Mouse (Mus musculus) kidney, embryonic 14.5 days (tissue): Measurements from ENCODE around the gene Rasgrf2. TPM values are rescaled to one million over a fixed set of nuclear protein-coding genes. Genes with fewer than 3 reads are reported as not detected.

Source experiments
- ATAC-seq: fragments of 200-750 bp; cut with Nextera tagmentation; 2 replicates; pipeline ENCODE4 v1.8.0; 2017; ENCODE audit warnings: moderate number of reproducible peaks, mild to moderate bottlenecking, moderate TSS enrichment, moderate library complexity; ENCODE audit not compliant: low FRiP score, low TSS enrichment
- H3K27ac ChIP-seq: fragments of 300-500 bp; sonication (generic); 2 replicates; pipeline ENCODE4 v1.5.1; 2014; ENCODE audit warnings: low read depth, mild to moderate bottlenecking, low read length, moderate library complexity, mixed read lengths
- H3K27me3 ChIP-seq: fragments of 300-500 bp; sonication (generic); 2 replicates; pipeline ENCODE4 v1.6.1; 2014; ENCODE audit warnings: mild to moderate bottlenecking, low read length; ENCODE audit not compliant: control insufficient read depth, insufficient read depth
- H3K36me3 ChIP-seq: fragments of 300-500 bp; sonication (generic); 2 replicates; pipeline ENCODE4 v1.6.1; 2014; ENCODE audit warnings: low read length, mixed read lengths; ENCODE audit not compliant: control insufficient read depth, insufficient read depth
- H3K4me1 ChIP-seq: fragments of 300-500 bp; sonication (generic); 2 replicates; pipeline ENCODE4 v1.6.1; 2014; ENCODE audit warnings: low read length, mixed read lengths; ENCODE audit not compliant: control insufficient read depth, insufficient read depth
- H3K4me2 ChIP-seq: fragments of 300-500 bp; sonication (generic); replicated peaks from 2 replicates; pipeline ENCODE4 v1.6.1; 2014; ENCODE audit warnings: low read depth, mild to moderate bottlenecking, low read length
- H3K4me3 ChIP-seq: fragments of 300-500 bp; sonication (generic); 2 replicates; pipeline ENCODE4 v1.5.1; 2014; ENCODE audit warnings: mild to moderate bottlenecking, low read length
- H3K9ac ChIP-seq: fragments of 300-500 bp; sonication (generic); 2 replicates; pipeline ENCODE4 v1.6.1; 2014; ENCODE audit warnings: low read depth, mild to moderate bottlenecking, low read length, moderate library complexity
- H3K9me3 ChIP-seq: fragments of 300-500 bp; sonication (generic); 2 replicates; pipeline ENCODE4 v1.6.1; 2016; ENCODE audit warnings: low read length; ENCODE audit not compliant: control insufficient read depth
- WGBS: fragments of 180-500 bp; shearing (Covaris S2); extraction: QIAGEN DNeasy Blood & Tissue Kit; methylation state at CpG from one replicate; pipeline ENCODE4 v1.1.7; 2014; 5-methylcytosine and 5-hydroxymethylcytosine counted together
- polyA plus RNA-seq: library from polyadenylated mRNA; unstranded; fragments of >200 nt; fragmentation: Nextera tagmentation; extraction: Ambion mirVana; gene quantifications from 2 replicates; pipeline ENCODE4 v1.2.1, GENCODE M21; 2014

Rasgrf2 gene
- polyA plus RNA-seq, 1 experiment from 2014 or later: 1.5 TPM

DNA sequence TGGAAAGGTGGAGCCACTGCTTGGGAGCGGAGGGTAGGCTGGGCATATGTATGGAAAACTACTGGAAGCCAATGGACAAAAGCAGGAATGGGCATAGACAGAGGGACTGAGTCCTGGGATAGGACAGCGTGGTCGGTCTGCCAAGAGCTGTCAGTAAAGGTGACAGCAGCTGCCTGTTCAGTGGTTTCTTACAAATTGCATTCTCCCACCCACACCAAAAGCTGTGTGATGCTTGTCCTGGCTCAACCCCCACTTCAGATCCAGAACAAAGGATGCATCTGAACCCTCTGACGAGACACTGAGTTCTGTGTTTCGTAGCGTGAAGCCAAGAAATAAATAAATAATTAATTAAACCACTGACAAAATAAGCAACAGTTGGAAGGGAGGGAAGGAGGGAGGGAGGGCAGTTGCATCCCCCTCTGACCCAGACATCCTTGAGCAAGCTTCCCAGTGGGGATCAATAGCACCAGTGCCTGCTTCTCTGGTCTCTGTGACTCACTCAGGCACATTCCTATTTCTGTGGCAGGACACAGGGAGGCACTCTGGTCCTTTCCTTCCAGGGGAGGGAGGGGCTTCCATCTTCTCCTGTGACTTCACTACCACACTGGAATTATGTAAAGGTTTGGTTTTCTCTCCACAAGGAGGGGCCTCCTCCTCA is 215.7 kb downstream of the Rasgrf2 start:
- no peak overlapping the region for H3K4me3 ChIP-seq
- WGBS: 72% methylated on average over 6 of the region's 6 CpGs
- no peak overlapping the region for H3K27ac ChIP-seq
- H3K9me3 ChIP-seq: no peaks in the 10 kb centered on the region
- H3K9ac ChIP-seq: no peak overlapping the region
- no peaks in the 10 kb centered on the region for H3K4me1 ChIP-seq
- no peak for ATAC-seq
- H3K27me3 ChIP-seq: no peaks in the 10 kb centered on the region
- H3K36me3 ChIP-seq: no peaks in the 10 kb centered on the region
- no peak overlapping the region for H3K4me2 ChIP-seq

- WGBS: 39% methylated on average over 4 of the region's 4 CpGs
- no peaks in the 10 kb centered on the region for H3K27me3 ChIP-seq
- H3K9me3 ChIP-seq: no peaks in the 10 kb centered on the region
- H3K4me2 ChIP-seq: no peak overlapping the region
- no peak overlapping the region for H3K27ac ChIP-seq
- H3K4me1 ChIP-seq: no peaks in the 10 kb centered on the region
- H3K9ac ChIP-seq: no peak overlapping the region
- no peak overlapping the region for H3K4me3 ChIP-seq
- ATAC-seq: no peak
- no peaks in the 10 kb centered on the region for H3K36me3 ChIP-seq
Measured at GRCm38 (mm10) chr13:91915192-91915581, 216.3 kb downstream of the Rasgrf2 start.

DNA sequence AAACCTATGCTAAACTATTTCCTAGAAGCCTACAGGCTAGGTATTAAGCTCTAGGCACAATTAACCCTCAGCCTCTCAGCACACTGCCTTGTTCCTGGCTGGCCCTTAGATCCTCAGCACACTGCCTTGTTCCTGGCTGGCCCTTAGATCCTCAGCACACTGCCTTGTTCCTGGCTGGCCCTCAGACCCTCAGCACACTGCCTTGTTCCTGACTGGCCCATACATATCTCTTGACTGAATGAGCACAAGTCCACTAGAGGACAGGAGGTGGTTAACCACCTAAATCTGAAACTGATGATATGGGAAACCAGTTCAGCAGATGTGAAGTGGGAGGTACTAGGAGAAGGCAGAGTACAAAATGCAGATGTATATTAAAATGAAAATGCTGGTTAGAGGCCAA is 219.8 kb downstream of the Rasgrf2 start:
- Histone ChIP-seq H3K9me3 (no peaks in the 10 kb centered on the region), H3K36me3 (no peaks in the 10 kb centered on the region), H3K4me3 (no peak overlapping the region), H3K4me1 (no peaks in the 10 kb centered on the region), H3K27me3 (no peaks in the 10 kb centered on the region), H3K27ac (no peak overlapping the region), H3K9ac (no peak overlapping the region), H3K4me2 (no peak overlapping the region)
- no peak for ATAC-seq

GRCm38 (mm10) chr13:91911211-91911610 is 220.2 kb downstream of the Rasgrf2 start:
- H3K9me3 ChIP-seq: no peaks in the 10 kb centered on the region
- H3K4me3 ChIP-seq: no peak overlapping the region
- no peaks in the 10 kb centered on the region for H3K27me3 ChIP-seq
- H3K27ac ChIP-seq: no peak overlapping the region
- no peaks in the 10 kb centered on the region for H3K36me3 ChIP-seq
- no peak overlapping the region for H3K4me2 ChIP-seq
- ATAC-seq: no peak
- no peak overlapping the region for H3K9ac ChIP-seq
- H3K4me1 ChIP-seq: no peaks in the 10 kb centered on the region

DNA sequence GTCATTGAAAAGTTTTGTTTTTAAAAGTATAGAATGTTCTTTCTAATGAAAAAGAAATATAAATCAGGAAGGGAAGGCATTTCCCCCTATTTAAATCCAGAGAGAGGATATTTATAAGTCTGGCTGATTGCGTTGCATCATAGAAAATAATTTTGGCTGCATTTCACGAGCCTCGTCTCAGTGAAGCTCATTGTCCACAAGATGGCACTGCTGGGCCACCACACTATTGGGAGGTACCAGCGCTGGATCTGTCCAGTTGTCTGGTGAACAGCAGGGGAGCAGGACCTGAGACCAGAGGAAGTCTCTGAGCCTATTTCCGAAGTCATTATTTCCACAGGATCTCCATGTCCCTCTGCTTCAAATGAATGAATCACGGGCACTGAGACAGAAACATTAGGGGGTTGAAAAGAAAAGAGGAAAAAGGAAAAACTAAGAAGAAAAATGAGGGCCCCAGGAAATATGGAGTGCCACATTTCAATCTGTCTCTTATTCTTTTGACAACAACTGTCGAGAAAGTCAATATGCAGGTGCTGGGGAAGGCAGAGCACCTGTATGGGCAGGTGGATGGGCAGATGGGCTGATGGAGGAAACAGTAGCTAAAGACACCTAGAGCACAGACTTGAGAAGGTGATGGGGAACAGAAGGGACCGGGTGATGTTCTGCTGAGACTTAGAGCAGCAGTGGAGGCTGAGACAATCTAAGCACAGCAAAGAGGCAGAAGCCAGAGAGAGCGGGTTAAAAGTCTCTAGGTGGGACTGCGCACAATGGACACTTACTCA is 223.1 kb downstream of the Rasgrf2 start:
- Histone ChIP-seq H3K9me3 (no peaks in the 10 kb centered on the region), H3K27ac (no peak overlapping the region), H3K4me3 (no peak overlapping the region), H3K27me3 (no peaks in the 10 kb centered on the region), H3K4me2 (no peak overlapping the region), H3K4me1 (no peaks in the 10 kb centered on the region), H3K9ac (no peak overlapping the region), H3K36me3 (no peaks in the 10 kb centered on the region)
- ATAC-seq: peak; percentile 85; the same call in 1 of the 2 replicates
- WGBS: 42% methylated on average over 10 of the region's 10 CpGs

- H3K9ac ChIP-seq: no peak overlapping the region
- no peaks in the 10 kb centered on the region for H3K4me1 ChIP-seq
- no peak overlapping the region for H3K4me3 ChIP-seq
- no peak overlapping the region for H3K4me2 ChIP-seq
- no peak overlapping the region for H3K27ac ChIP-seq
- WGBS: 76% methylated on average over 3 of the region's 3 CpGs
- no peaks in the 10 kb centered on the region for H3K9me3 ChIP-seq
- H3K36me3 ChIP-seq: no peaks in the 10 kb centered on the region
- no peak for ATAC-seq
- no peaks in the 10 kb centered on the region for H3K27me3 ChIP-seq
Measured at GRCm38 (mm10) chr13:91906338-91906737, 225.1 kb downstream of the Rasgrf2 start.

- WGBS: 53% methylated on average over 1 of the region's 1 CpGs
- no peaks in the 10 kb centered on the region for H3K9me3 ChIP-seq
- H3K36me3 ChIP-seq: no peaks in the 10 kb centered on the region
- H3K27me3 ChIP-seq: no peaks in the 10 kb centered on the region
- no peak overlapping the region for H3K27ac ChIP-seq
- no peak for ATAC-seq
- no peaks in the 10 kb centered on the region for H3K4me1 ChIP-seq
- no peak overlapping the region for H3K9ac ChIP-seq
- H3K4me3 ChIP-seq: no peak overlapping the region
- H3K4me2 ChIP-seq: no peak overlapping the region
Measured at GRCm38 (mm10) chr13:91896476-91896875, 235.0 kb downstream of the Rasgrf2 start.

DNA sequence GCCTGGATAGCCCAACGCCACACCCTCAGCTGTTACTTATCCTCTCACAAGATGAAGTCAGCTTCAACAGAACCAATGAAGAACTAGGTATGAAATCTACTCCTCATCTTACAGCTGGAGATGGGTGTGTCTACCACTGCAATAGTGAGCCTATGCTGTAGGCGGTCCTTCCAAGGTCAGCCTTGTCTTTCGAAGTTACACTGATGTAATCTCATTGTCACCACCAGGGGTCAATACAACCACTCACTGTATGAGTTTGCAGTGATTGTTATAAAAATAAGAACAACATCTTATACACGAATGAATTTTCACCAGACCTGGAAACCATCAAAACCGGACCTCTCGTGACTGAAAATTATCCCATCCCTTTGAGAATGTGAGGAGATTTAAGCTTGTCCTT is 238.3 kb downstream of the Rasgrf2 start:
- H3K4me1 ChIP-seq: no peaks in the 10 kb centered on the region
- no peak overlapping the region for H3K4me2 ChIP-seq
- H3K9me3 ChIP-seq: no peaks in the 10 kb centered on the region
- no peak overlapping the region for H3K9ac ChIP-seq
- 80% methylated on average over 6 of the region's 6 CpGs for WGBS
- no peak overlapping the region for H3K4me3 ChIP-seq
- peak; percentile 28; the same call in 1 of the 2 replicates for ATAC-seq
- no peaks in the 10 kb centered on the region for H3K27me3 ChIP-seq
- no peak overlapping the region for H3K27ac ChIP-seq
- no peaks in the 10 kb centered on the region for H3K36me3 ChIP-seq

- ATAC-seq: no peak
- Histone ChIP-seq H3K27ac (no peak overlapping the region), H3K27me3 (no peaks in the 10 kb centered on the region), H3K36me3 (no peaks in the 10 kb centered on the region), H3K4me3 (no peak overlapping the region), H3K4me2 (no peak overlapping the region), H3K4me1 (no peaks in the 10 kb centered on the region), H3K9me3 (no peaks in the 10 kb centered on the region), H3K9ac (no peak overlapping the region)
- 86% methylated on average over 6 of the region's 6 CpGs for WGBS
Measured at GRCm38 (mm10) chr13:91890031-91890619, 241.3 kb downstream of the Rasgrf2 start.
